Mouse (Mus musculus) heart, postnatal 0 days (tissue): ENCODE measurements around the gene Fbxw11.

ENCODE experiments used
- CTCF ChIP-seq: IDR thresholded peaks from 2 replicates; pipeline ENCODE4 v1.5.1; 2016; ENCODE audit warnings: antibody characterized with exemption, control low read depth, low read depth
- EP300 ChIP-seq: IDR thresholded peaks from 2 replicates; pipeline ENCODE4 v1.6.1; 2016; ENCODE audit warnings: antibody characterized with exemption, low read depth

GRCm38 (mm10) chr11:32709563-32709962 lies 67.0 kb downstream of the Fbxw11 start:
- TF ChIP-seq CTCF (peak; percentile 87), EP300 (no peak)
